In the genomic region with DNA sequence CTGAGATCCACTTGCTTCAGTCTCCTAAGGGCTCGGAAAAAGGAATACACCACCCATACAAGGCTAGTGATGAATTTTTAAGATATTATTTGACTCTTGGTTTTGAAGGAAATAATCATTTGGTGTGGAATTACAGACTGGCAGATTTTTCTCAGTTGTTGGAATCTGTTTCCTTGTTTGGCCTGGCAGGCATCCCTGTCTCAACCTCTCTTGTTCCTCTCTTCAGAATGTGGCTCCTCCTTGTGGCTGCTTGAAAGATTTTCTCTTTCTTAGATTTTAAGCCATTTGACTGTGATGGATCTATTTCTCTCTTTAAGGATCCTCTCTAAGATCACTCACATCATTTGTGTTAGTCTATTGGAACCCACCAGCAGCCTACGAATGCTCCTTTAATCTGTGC, we compare ENCODE assay signal across 8 mouse cellular contexts. TPM values are rescaled to one million over a fixed set of nuclear protein-coding genes. Genes with fewer than 3 reads are reported as not detected.
A peak's percentile ranks its signal among the peaks of the same experiment; 100 is the strongest.
DNase-seq lines count a peak whose midpoint lies in the region; ATAC-seq lines count a peak whose summit lies in the region.

No protein-coding gene starts in this region.

- no peak for DNase-seq in frontal cortex, postnatal 10 days (ENCODE audit: low spot score in 2 of 2)
- DNase-seq in ovary, postnatal 14 days (ENCODE audit: low spot score) = peak; percentile 21
- no peak for DNase-seq in ovary, adult 18-20 months (ENCODE audit: low spot score)
- peak; percentile 14 to 59 for DNase-seq in adrenal gland, postnatal 36 days
- DNase-seq in gastrocnemius, postnatal 25 days = peak; percentile 8
- DNase-seq in naive thymus-derived CD4-positive, alpha-beta T cell, adult 2 months (ENCODE audit: low read depth) = peak; percentile 51

- ATAC-seq in frontal cortex, adult (ENCODE audit: low TSS enrichment) = peak; percentile 47; the same call in 1 of the 2 replicates
- ATAC-seq in megakaryocyte progenitor cell, adult 5-6 weeks (replicated peaks; ENCODE audit: poor library complexity) = no peak

RNA-seq across cellular contexts. Expression of a gene that starts 4.9 kb away (rescaled TPM):
- 1 to 10 TPM; 1.2 to 1.4 TPM for total RNA-seq in adrenal gland, postnatal 36 days (2021)
- under 1 TPM in 1 of 2 experiments, not detected in 1; 0.13 TPM for total RNA-seq in gastrocnemius, postnatal 25 days (2021)
- 34.9 and 37.3 TPM in 2 replicates for total RNA-seq in megakaryocyte progenitor cell, adult 5-6 weeks (2015)
- total RNA-seq in megakaryocyte progenitor cell, adult 5-6 weeks (2017) = 71.9 and 72.8 TPM in 2 replicates

Comparison
In these comparisons a context has a peak if more than half of its experiments do, and no peak if none do; other contexts are left out.
1. DNase-seq: peak in ovary, postnatal 14 days (single experiment), adrenal gland, postnatal 36 days (2 of 2), gastrocnemius, postnatal 25 days (single experiment) and naive thymus-derived CD4-positive, alpha-beta T cell, adult 2 months (single experiment); none in frontal cortex, postnatal 10 days (0 of 2) and ovary, adult 18-20 months (single experiment).
2. RNA of a gene that starts 4.9 kb away (total RNA-seq): 34.9 to 72.8 TPM in megakaryocyte progenitor cell, adult 5-6 weeks; 1.2 to 1.4 TPM in adrenal gland, postnatal 36 days and 0.13 TPM in gastrocnemius, postnatal 25 days; every median in the first group is over 10 times any median in the second.